10 mouse cellular contexts compared by ENCODE assay signal in genomic region chr12:64817056-64817810, GRCm38 (mm10).
A peak's percentile ranks its signal among the peaks of the same experiment; 100 is the strongest.
DNase-seq lines count a peak whose midpoint lies in the region; ATAC-seq and TF ChIP-seq lines count a peak whose summit lies in the region.
"Had no signal": no experiment of that assay in that cellular context is flagged by ENCODE, and none has a peak within 500 bp of the region (broad histone marks: within the 10 kb centered on the region; RNA-seq: fewer than 3 reads in every experiment).

No protein-coding gene starts in this region.

- H3K4me1 ChIP-seq in hindbrain, postnatal 0 days (ENCODE audit: insufficient read depth, low read length), result no peaks in the 10 kb centered on the region
- H3K4me1 ChIP-seq in hindbrain, embryonic 16.5 days (ENCODE audit: control insufficient read depth, insufficient read depth, low read depth, low read length), result no peaks in the 10 kb centered on the region
- H3K4me1 ChIP-seq: heart, embryonic 15.5 days; megakaryocyte, embryonic 14.5 days had no signal

- 58% methylated on average over 9 of the region's 9 CpGs for WGBS in hindbrain, postnatal 0 days
- 66% methylated on average over 9 of the region's 9 CpGs for WGBS in hindbrain, embryonic 16.5 days

- no peaks in the 10 kb centered on the region for H3K36me3 ChIP-seq in hindbrain, postnatal 0 days (ENCODE audit: insufficient read depth, low read length)
- no peaks in the 10 kb centered on the region for H3K36me3 ChIP-seq in hindbrain, embryonic 16.5 days (ENCODE audit: control insufficient read depth, insufficient read depth, low read length)
- H3K36me3 ChIP-seq: heart, embryonic 15.5 days had no signal

- no peak overlapping the region for H3K27ac ChIP-seq in hindbrain, postnatal 0 days
- H3K27ac ChIP-seq in hindbrain, embryonic 16.5 days (ENCODE audit: low read depth, low read length), result no peak overlapping the region
- H3K27ac ChIP-seq: heart, embryonic 15.5 days had no signal

- no peak for ATAC-seq in hindbrain, postnatal 0 days
- ATAC-seq in hindbrain, embryonic 16.5 days, result no peak
- ATAC-seq in cerebellum, adult (ENCODE audit: insufficient number of reproducible peaks, low FRiP score, low TSS enrichment), result no peak
- ATAC-seq in erythroblast, adult 5-6 weeks (replicated peaks; ENCODE audit: low FRiP score, poor library complexity, severe bottlenecking), result no peak

- no peak overlapping the region for H3K9ac ChIP-seq in hindbrain, postnatal 0 days (replicated peaks; ENCODE audit: low read length)
- H3K9ac ChIP-seq in hindbrain, embryonic 16.5 days (ENCODE audit: low read depth, low read length), result no peak overlapping the region
- H3K9ac ChIP-seq: heart, embryonic 15.5 days had no signal

- peak; percentile 40 for DNase-seq in hindbrain, postnatal 0 days (ENCODE audit: low spot score)
- peak; percentile 19 for DNase-seq in 3T3-L1 (ENCODE audit: low read depth, low spot score)
- DNase-seq in Muller cell, postnatal 12 days (ENCODE audit: inconsistent ontology term), result peak; percentile 17
- peak; percentile 19 to 24 for DNase-seq in gastrocnemius, postnatal 4 days (ENCODE audit: low spot score in 2 of 2)
- DNase-seq in right cerebral cortex, postnatal 14 days, result peak; percentile 20

- no peaks in the 10 kb centered on the region for H3K27me3 ChIP-seq in hindbrain, postnatal 0 days (ENCODE audit: insufficient read depth, low read length)
- H3K27me3 ChIP-seq in hindbrain, embryonic 16.5 days (replicated peaks; ENCODE audit: control insufficient read depth, insufficient read depth, low read length), result no peaks in the 10 kb centered on the region
- H3K27me3 ChIP-seq: heart, embryonic 15.5 days; megakaryocyte, embryonic 14.5 days had no signal

- no peaks in the 10 kb centered on the region for H3K9me3 ChIP-seq in hindbrain, postnatal 0 days (ENCODE audit: low read length)
- H3K9me3 ChIP-seq in hindbrain, embryonic 16.5 days (ENCODE audit: control insufficient read depth, low read length), result no peaks in the 10 kb centered on the region
- H3K9me3 ChIP-seq: heart, embryonic 15.5 days; megakaryocyte, embryonic 14.5 days had no signal

- H3K4me2 ChIP-seq in hindbrain, postnatal 0 days (ENCODE audit: low read depth, low read length), result no peak overlapping the region
- H3K4me2 ChIP-seq in hindbrain, embryonic 16.5 days (ENCODE audit: low read length), result no peak overlapping the region
- H3K4me2 ChIP-seq: heart, embryonic 15.5 days had no signal

- no peak overlapping the region for H3K4me3 ChIP-seq in hindbrain, postnatal 0 days (ENCODE audit: low read length)
- no peak overlapping the region for H3K4me3 ChIP-seq in hindbrain, embryonic 16.5 days (ENCODE audit: low read length)
- H3K4me3 ChIP-seq: heart, embryonic 15.5 days; megakaryocyte, embryonic 14.5 days had no signal

- TF ChIP-seq CTCF in hindbrain, postnatal 0 days (IDR thresholded peaks at IDR 0.05; ENCODE audit: low read depth), result peak; percentile 59
